Mouse (Mus musculus) heart, embryonic 14.5 days (tissue): ENCODE results near the gene Haus4. TPM values are rescaled to one million over a fixed set of nuclear protein-coding genes. Genes with fewer than 3 reads are reported as not detected.

Source experiments
- ATAC-seq: fragments of 200-750 bp; cut with Nextera tagmentation; 2 replicates; pipeline ENCODE4 v1.8.0; 2017; ENCODE audit warnings: low read depth, moderate TSS enrichment; ENCODE audit not compliant: insufficient number of reproducible peaks, insufficient read depth, low FRiP score
- H3K27ac ChIP-seq, 2 experiments: fragments of 200-500 bp in 1 of 2; fragments of 300-500 bp in 1 of 2; sonication (generic) in 1 of 2; replicated peaks in 1 of 2; 2 replicates each; pipeline ENCODE4 v1.5.1; 2012 to 2014; ENCODE audit warnings: low read depth in 2 of 2, low read length in 2 of 2, control low read depth in 1 of 2, mild to moderate bottlenecking in 1 of 2, mixed read lengths in 1 of 2; ENCODE audit not compliant: control insufficient read depth in 1 of 2, insufficient read depth in 1 of 2
- H3K27me3 ChIP-seq: fragments of 300-500 bp; sonication (generic); 2 replicates; pipeline ENCODE4 v1.6.1; 2014; ENCODE audit warnings: mild to moderate bottlenecking, low read length, control low read depth; ENCODE audit not compliant: control insufficient read depth, insufficient read depth
- H3K36me3 ChIP-seq: fragments of 300-500 bp; sonication (generic); 2 replicates; pipeline ENCODE4 v1.6.1; 2014; ENCODE audit warnings: mild to moderate bottlenecking, control low read depth, low read length, mixed read lengths; ENCODE audit not compliant: control insufficient read depth, insufficient read depth
- H3K4me1 ChIP-seq, 2 experiments: fragments of 200-500 bp in 1 of 2; fragments of 300-500 bp in 1 of 2; sonication (generic) in 1 of 2; 2 replicates each; pipeline ENCODE4 v1.6.1; 2012 to 2014; ENCODE audit warnings: low read length in 2 of 2, control low read depth in 1 of 2, mixed read lengths in 1 of 2; ENCODE audit not compliant: control insufficient read depth in 2 of 2, insufficient read depth in 2 of 2
- H3K4me2 ChIP-seq: fragments of 300-500 bp; sonication (generic); 2 replicates; pipeline ENCODE4 v1.6.1; 2014; ENCODE audit warnings: mild to moderate bottlenecking, low read length
- H3K4me3 ChIP-seq, 2 experiments: fragments of 200-500 bp in 1 of 2; fragments of 300-500 bp in 1 of 2; sonication (generic) in 1 of 2; 2 replicates each; pipeline ENCODE4 v1.5.1; 2012 to 2014; ENCODE audit warnings: low read length in 2 of 2, mild to moderate bottlenecking in 2 of 2, control low read depth in 1 of 2, low read depth in 1 of 2, moderate library complexity in 1 of 2; ENCODE audit not compliant: control insufficient read depth in 1 of 2, insufficient read depth in 1 of 2
- H3K9ac ChIP-seq: fragments of 300-500 bp; sonication (generic); 2 replicates; pipeline ENCODE4 v1.6.1; 2014; ENCODE audit warnings: mild to moderate bottlenecking, low read length
- H3K9me3 ChIP-seq: fragments of 300-500 bp; sonication (generic); 2 replicates; pipeline ENCODE4 v1.6.1; 2016; ENCODE audit warnings: low read length, control low read depth; ENCODE audit not compliant: control insufficient read depth
- WGBS: fragments of 180-500 bp; shearing (Covaris S2); extraction: QIAGEN DNeasy Blood & Tissue Kit; methylation state at CpG from one replicate; pipeline ENCODE4 v1.1.7; 2014; 5-methylcytosine and 5-hydroxymethylcytosine counted together
- polyA plus RNA-seq: library from polyadenylated mRNA; unstranded; fragments of >200 nt; fragmentation: Nextera tagmentation; extraction: Ambion mirVana; gene quantifications from 2 replicates; pipeline ENCODE4 v1.2.1, GENCODE M21; 2014

Gene Haus4
- polyA plus RNA-seq, 1 experiment from 2014 or later: 36.1 TPM

- Histone ChIP-seq H3K36me3 (peaks cover 14% of the 10 kb centered on the region; the same call in 1 of the 2 replicates), H3K4me1 (peaks cover 22 to 36% of the 10 kb centered on the region in 2 experiments), H3K4me2 (peak within 1 kb of the TSS; percentile 81), H3K9ac (peak within 1 kb of the TSS; percentile 99), H3K9me3 (no peaks in the 10 kb centered on the region), H3K27ac (peak within 1 kb of the TSS; percentile 96 to 99), H3K27me3 (no peaks in the 10 kb centered on the region), H3K4me3 (peak within 1 kb of the TSS; percentile 80 to 83)
- peak; percentile 63 for ATAC-seq
- WGBS: under 1% methylated on average over 66 of the region's 66 CpGs
Measured at GRCm38 (mm10) chr14:54577089-54577982, 22.9 kb upstream of the Haus4 start, which contains the start of gene Ajuba. TSS of gene Ajuba (minus strand) at chr14:54577558.

DNA sequence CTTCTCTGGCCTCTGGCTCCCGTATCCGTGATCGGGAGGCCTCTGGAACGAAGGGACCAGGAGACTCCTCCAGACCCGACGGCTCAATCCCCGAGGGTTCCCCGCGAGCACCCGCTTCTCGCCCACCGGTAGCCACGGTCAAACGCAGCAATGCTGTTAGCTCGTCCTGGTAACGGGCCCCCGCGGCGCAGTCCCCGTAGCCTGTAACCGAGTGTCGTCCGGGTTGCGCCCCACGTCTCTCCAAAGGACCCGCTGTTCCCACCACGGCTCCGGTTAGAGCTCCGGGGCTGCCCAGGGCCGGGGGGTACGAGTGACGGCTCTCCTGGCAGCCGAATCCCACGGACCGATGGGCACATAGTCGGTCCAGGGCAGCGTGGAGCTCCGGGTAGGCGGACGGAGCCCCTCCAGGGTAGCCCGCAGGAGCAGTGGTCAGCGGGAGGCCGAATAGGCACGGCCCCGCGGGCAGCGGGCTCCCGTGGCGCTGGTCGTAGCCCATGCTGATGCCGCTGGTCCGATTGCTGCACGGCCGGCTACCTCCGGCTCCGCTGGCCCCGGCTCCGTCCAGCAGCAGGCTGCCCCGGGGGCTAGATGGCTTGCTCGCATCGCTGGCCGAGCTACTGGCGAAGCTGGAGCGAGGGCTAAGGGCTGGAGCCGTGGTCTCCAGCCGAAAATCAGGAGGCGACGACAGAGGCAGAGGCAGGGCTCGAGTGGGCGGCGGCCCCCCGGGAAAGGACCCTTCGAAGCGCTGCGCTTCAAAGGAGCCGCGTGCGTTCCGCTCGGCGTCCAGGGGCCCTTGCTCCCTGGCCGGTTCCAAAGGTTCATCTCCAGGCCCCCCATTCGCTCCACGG lies 22.0 kb upstream of the Haus4 start:
- H3K9ac ChIP-seq: peak overlapping the region; percentile 99
- peaks cover 18% of the 10 kb centered on the region for H3K36me3 ChIP-seq
- no peak for ATAC-seq
- H3K9me3 ChIP-seq: no peaks in the 10 kb centered on the region
- H3K27me3 ChIP-seq: no peaks in the 10 kb centered on the region
- peaks cover 29 to 45% of the 10 kb centered on the region in 2 experiments for H3K4me1 ChIP-seq
- H3K4me3 ChIP-seq: peak overlapping the region; percentile 80 to 83
- under 1% methylated on average over 82 of the region's 84 CpGs for WGBS
- peak overlapping the region; percentile 81 for H3K4me2 ChIP-seq
- H3K27ac ChIP-seq: peak overlapping the region; percentile 96 to 99

GRCm38 (mm10) chr14:54575631-54576030 lies 21.2 kb upstream of the Haus4 start:
- no peaks in the 10 kb centered on the region for H3K27me3 ChIP-seq
- H3K4me2 ChIP-seq: peak overlapping the region; percentile 81
- H3K36me3 ChIP-seq: peaks cover 25% of the 10 kb centered on the region
- under 1% methylated on average over 39 of the region's 39 CpGs for WGBS
- ATAC-seq: no peak
- H3K9me3 ChIP-seq: no peaks in the 10 kb centered on the region
- H3K27ac ChIP-seq: peak overlapping the region; percentile 96 to 99
- H3K4me3 ChIP-seq: peak overlapping the region; percentile 80 to 83
- peak overlapping the region; percentile 99 for H3K9ac ChIP-seq
- H3K4me1 ChIP-seq: peaks cover 29 to 46% of the 10 kb centered on the region in 2 experiments

- H3K36me3 ChIP-seq: peaks cover 31% of the 10 kb centered on the region
- H3K27me3 ChIP-seq: no peaks in the 10 kb centered on the region
- H3K27ac ChIP-seq: peak overlapping the region; percentile 96
- 4% methylated on average over 8 of the region's 8 CpGs for WGBS
- H3K4me1 ChIP-seq: peaks cover 29 to 50% of the 10 kb centered on the region in 2 experiments
- H3K4me3 ChIP-seq: peak overlapping the region; percentile 80 to 83
- H3K9me3 ChIP-seq: no peaks in the 10 kb centered on the region
- H3K9ac ChIP-seq: peak overlapping the region; percentile 99
- no peak for ATAC-seq
- peak overlapping the region; percentile 81 for H3K4me2 ChIP-seq
Measured at GRCm38 (mm10) chr14:54575031-54575430, 20.6 kb upstream of the Haus4 start.

- peaks cover 35 to 58% of the 10 kb centered on the region in 2 experiments for H3K4me1 ChIP-seq
- no peak for ATAC-seq
Measured at GRCm38 (mm10) chr14:54574253-54574652, 19.8 kb upstream of the Haus4 start.

DNA sequence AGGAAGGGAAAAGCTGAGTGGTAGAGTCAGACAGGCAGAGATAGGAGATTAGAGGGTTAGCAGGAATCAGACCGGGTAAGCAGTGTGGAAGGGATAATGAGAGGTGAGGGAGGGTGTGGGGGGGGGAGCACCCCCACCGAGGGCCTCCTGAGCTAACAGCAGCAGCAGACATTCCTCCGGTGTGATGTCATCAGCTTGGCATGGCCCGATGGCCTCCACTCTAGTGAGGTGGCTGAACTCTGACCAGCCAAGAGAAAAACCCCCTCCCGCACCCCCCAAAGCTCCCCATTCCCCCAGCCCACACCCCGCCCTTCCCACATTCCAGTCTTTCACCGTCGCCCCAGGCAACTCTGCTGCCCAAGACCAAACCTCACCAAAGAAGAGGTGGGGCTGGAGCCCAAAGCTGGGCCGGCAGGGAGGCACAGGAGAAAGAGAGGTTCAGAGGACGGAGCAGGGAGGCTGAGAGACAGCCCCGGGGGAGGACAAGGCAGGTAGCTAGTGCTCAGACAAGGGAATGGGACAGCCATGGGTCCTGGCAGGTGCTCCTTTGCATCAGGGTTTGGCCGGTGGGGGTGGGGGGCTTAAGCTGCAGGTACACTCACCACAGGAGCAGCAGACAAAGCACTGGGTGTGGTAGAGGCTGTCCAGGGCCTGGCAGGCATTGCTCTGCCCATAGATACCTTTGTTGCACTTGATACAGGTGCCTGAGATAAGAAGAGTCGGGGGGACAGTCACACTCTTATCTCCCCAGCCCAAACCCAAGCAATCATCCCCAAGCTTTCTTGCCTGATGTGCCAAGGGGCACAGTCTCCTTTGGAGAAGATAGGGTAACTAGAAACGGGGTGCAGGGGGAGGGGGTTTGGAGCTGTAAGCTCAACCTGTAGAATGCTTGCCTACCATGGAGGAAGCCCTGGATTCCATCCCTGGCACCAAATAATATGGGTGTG lies 18.6 kb upstream of the Haus4 start:
- Histone ChIP-seq H3K4me1 (peaks cover 36 to 56% of the 10 kb centered on the region in 2 experiments), H3K27ac (peak overlapping the region; percentile 96), H3K9ac (peak overlapping the region; percentile 99), H3K27me3 (no peaks in the 10 kb centered on the region), H3K9me3 (no peaks in the 10 kb centered on the region), H3K36me3 (peaks cover 51% of the 10 kb centered on the region), H3K4me3 (peak overlapping the region; percentile 42 to 80), H3K4me2 (peak overlapping the region; percentile 81)
- peak; percentile 61 for ATAC-seq
- 5% methylated on average over 14 of the region's 14 CpGs for WGBS

More at GRCm38 (mm10) chr14:54574253-54574652, 19.8 kb upstream of the Haus4 start:
- no peaks in the 10 kb centered on the region for H3K27me3 ChIP-seq
- H3K9ac ChIP-seq: peak overlapping the region; percentile 99
- H3K9me3 ChIP-seq: no peaks in the 10 kb centered on the region
- 15% methylated on average over 4 of the region's 4 CpGs for WGBS
- peak overlapping the region; percentile 96 for H3K27ac ChIP-seq
- peaks cover 39% of the 10 kb centered on the region for H3K36me3 ChIP-seq
- H3K4me2 ChIP-seq: peak overlapping the region; percentile 81
- H3K4me3 ChIP-seq: peak overlapping the region; percentile 80 to 83
